Mouse (Mus musculus) MEL (cell line): ENCODE data around the gene Lyar.

Source experiments
- CHD1 ChIP-seq: IDR thresholded peaks from 2 replicates; pipeline ENCODE4 v1.6.1; 2012; ENCODE audit warnings: low read depth, mild to moderate bottlenecking, inconsistent platforms, low read length, improper control_type of control experiment
- GATA1 ChIP-seq: IDR thresholded peaks from 2 replicates; pipeline ENCODE4 v1.6.1; 2011; ENCODE audit warnings: low read depth, low read length, improper control_type of control experiment
- HCFC1 ChIP-seq: IDR thresholded peaks from 2 replicates; pipeline ENCODE4 v1.6.1; 2012; ENCODE audit warnings: low read depth, mild to moderate bottlenecking, inconsistent platforms, low read length, improper control_type of control experiment, moderate library complexity
- POLR2A ChIP-seq, 2 experiments: IDR thresholded peaks; 2 replicates each; pipeline ENCODE4 v1.6.1; 2011 to 2012; ENCODE audit warnings: low read length in 2 of 2, mild to moderate bottlenecking in 2 of 2, control low read depth in 1 of 2, improper control_type of control experiment in 1 of 2, low read depth in 1 of 2, moderate library complexity in 1 of 2; ENCODE audit not compliant: control insufficient read depth in 1 of 2, insufficient read depth in 1 of 2, poor library complexity in 1 of 2
- SMC3 ChIP-seq: IDR thresholded peaks from 2 replicates; pipeline ENCODE4 v1.6.1; 2011; ENCODE audit warnings: low read depth, low read length, improper control_type of control experiment
- TBP ChIP-seq: IDR thresholded peaks from 2 replicates; pipeline ENCODE4 v1.8.0; 2011; ENCODE audit warnings: low read depth, low read length, improper control_type of control experiment
- TCF12 ChIP-seq: IDR thresholded peaks from 2 replicates; pipeline ENCODE4 v1.6.1; 2014; ENCODE audit warnings: low read depth, mild to moderate bottlenecking, inconsistent platforms, low read length, improper control_type of control experiment, moderate library complexity
- USF1 ChIP-seq: IDR thresholded peaks from 2 replicates; pipeline ENCODE4 v1.6.1; 2014; ENCODE audit warnings: low read depth, mild to moderate bottlenecking, inconsistent platforms, low read length, improper control_type of control experiment, moderate library complexity
- USF2 ChIP-seq, 2 experiments: IDR thresholded peaks; 2 replicates each; pipeline ENCODE4 v1.6.1; 2011 to 2012; ENCODE audit warnings: improper control_type of control experiment in 2 of 2, low read length in 2 of 2, borderline replicate concordance in 1 of 2, inconsistent platforms in 1 of 2, low read depth in 1 of 2, mild to moderate bottlenecking in 1 of 2; ENCODE audit not compliant: insufficient read depth in 1 of 2

DNA sequence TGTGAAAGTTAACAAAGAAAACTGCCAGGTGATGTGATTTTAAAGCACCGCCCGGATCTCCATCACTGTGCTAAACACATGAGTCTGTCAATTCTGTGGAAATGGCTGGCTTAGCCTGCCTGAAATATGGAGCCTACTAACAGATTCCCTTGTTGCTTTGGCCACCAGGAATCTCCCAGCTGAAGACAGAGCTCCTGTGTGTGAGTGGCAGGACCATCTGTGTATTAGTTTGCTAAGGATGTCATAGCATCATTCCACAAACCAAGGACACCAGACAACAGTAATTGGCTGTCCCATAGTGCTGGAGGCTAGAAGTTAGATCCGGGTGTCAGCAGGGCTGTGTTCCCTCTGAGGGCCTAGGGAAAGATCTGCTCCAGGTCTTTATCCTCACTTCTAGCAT is 29.4 kb upstream of the Lyar start:
- no peak for TF ChIP-seq TCF12
- TF ChIP-seq USF1, result no peak
- no peak for TF ChIP-seq CHD1
- TF ChIP-seq SMC3, result no peak
- no peak for TF ChIP-seq TBP
- TF ChIP-seq POLR2A (IDR thresholded peaks at IDR 0.05; ENCODE audit: control insufficient read depth in 1 of 2, insufficient read depth in 1 of 2, low read depth in 1 of 2, low read length in 2 of 2, poor library complexity in 1 of 2), result no peak
- TF ChIP-seq USF2 (IDR thresholded peaks at IDR 0.05; ENCODE audit: borderline replicate concordance in 1 of 2, insufficient read depth in 1 of 2, low read depth in 1 of 2, low read length in 2 of 2), result no peak
- no peak for TF ChIP-seq GATA1
- TF ChIP-seq HCFC1, result no peak
